Mouse (Mus musculus) intestine, postnatal 0 days (tissue): ENCODE measurements around the gene Gm45618. TPM values are rescaled to one million over a fixed set of nuclear protein-coding genes. Genes with fewer than 3 reads are reported as not detected.

Experiments used
- ATAC-seq: fragments of 200-750 bp; cut with Nextera tagmentation; 2 replicates; pipeline ENCODE4 v1.8.0; 2017; ENCODE audit warnings: mild to moderate bottlenecking, moderate TSS enrichment, moderate library complexity
- H3K27ac ChIP-seq: fragments of 300-500 bp; sonication (generic); 2 replicates; pipeline ENCODE4 v1.5.1; 2014; ENCODE audit warnings: mild to moderate bottlenecking, low read depth, low read length, moderate library complexity
- H3K27me3 ChIP-seq: fragments of 300-500 bp; sonication (generic); replicated peaks from 2 replicates; pipeline ENCODE4 v1.6.1; 2014; ENCODE audit warnings: low read length, mixed read lengths; ENCODE audit not compliant: control insufficient read depth, insufficient read depth
- H3K36me3 ChIP-seq: fragments of 300-500 bp; sonication (generic); 2 replicates; pipeline ENCODE4 v1.6.1; 2014; ENCODE audit warnings: mild to moderate bottlenecking, moderate library complexity; ENCODE audit not compliant: control insufficient read depth, insufficient read depth
- H3K4me1 ChIP-seq: fragments of 300-500 bp; sonication (generic); replicated peaks from 2 replicates; pipeline ENCODE4 v1.6.1; 2014; ENCODE audit warnings: antibody characterized with exemption, low read length, mixed read lengths; ENCODE audit not compliant: control insufficient read depth, insufficient read depth
- H3K4me2 ChIP-seq: fragments of 300-500 bp; sonication (generic); replicated peaks from 2 replicates; pipeline ENCODE4 v1.6.1; 2014; ENCODE audit warnings: low read depth, mild to moderate bottlenecking, moderate library complexity
- H3K4me3 ChIP-seq: fragments of 300-500 bp; sonication (generic); 2 replicates; pipeline ENCODE4 v1.5.1; 2014; ENCODE audit warnings: low read depth, low read length
- H3K9ac ChIP-seq: fragments of 300-500 bp; sonication (generic); 2 replicates; pipeline ENCODE4 v1.6.1; 2014; ENCODE audit warnings: mild to moderate bottlenecking, low read depth, low read length
- H3K9me3 ChIP-seq: fragments of 300-500 bp; sonication (generic); 2 replicates; pipeline ENCODE4 v1.6.1; 2016; ENCODE audit warnings: mixed run types; ENCODE audit not compliant: control insufficient read depth
- CTCF ChIP-seq: sonication (generic); IDR thresholded peaks from 2 replicates; pipeline ENCODE4 v1.5.1; 2016; ENCODE audit warnings: low read depth, mild to moderate bottlenecking, control low read depth, antibody characterized with exemption, moderate library complexity
- WGBS: fragments of 180-500 bp; shearing (Covaris S2); extraction: QIAGEN DNeasy Blood & Tissue Kit; methylation state at CpG from one replicate; pipeline ENCODE4 v1.1.7; 2014; 5-methylcytosine and 5-hydroxymethylcytosine counted together
- polyA plus RNA-seq: library from polyadenylated mRNA; unstranded; fragments of >200 nt; fragmentation: Nextera tagmentation; extraction: Ambion mirVana; gene quantifications from 2 replicates; pipeline ENCODE4 v1.2.1, GENCODE M21; 2015

The Gm45618 gene
- polyA plus RNA-seq, 1 experiment from 2014 or later, result not detected

DNA sequence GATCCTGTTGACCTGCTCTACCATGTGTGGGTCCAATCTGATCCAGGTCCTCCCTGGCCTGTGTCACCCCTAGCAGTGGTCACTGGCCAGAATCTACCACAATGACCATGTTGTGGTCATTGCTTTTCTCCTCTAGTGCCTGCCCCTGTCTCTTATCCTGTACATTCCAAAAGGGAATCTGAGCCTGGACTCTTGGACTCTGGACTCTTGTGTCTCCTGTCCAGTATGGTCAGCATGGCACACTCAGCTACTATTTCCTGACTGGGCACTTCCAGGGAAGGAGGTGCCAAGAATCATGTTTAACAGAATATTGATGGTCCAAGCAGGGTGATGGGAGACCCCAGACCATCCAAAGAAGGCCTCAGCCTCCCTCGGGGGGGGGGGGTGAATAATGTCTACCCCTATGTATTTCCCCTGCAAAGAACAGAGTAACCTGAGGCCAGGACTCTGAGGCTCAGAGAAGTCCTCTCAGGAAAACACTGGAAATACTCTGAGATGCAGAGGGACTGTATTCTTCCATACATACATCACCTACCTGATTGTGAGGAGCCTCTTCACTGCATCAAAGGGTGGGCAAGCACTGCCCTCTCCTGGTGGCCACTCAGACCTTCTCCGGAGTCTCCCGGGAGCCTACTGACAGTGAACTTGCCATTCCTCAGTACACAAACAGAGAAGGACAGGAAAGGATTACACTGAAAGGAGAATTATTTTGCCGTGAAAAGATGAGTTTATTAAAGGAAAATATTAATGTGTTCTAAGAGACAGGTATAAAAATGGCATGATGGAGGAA lies 13.9 kb upstream of the Gm45618 start:
- Histone ChIP-seq H3K36me3 (no peaks in the 10 kb centered on the region), H3K27me3 (no peaks in the 10 kb centered on the region), H3K9me3 (no peaks in the 10 kb centered on the region), H3K27ac (no peak overlapping the region), H3K4me2 (no peak overlapping the region), H3K4me3 (no peak overlapping the region), H3K9ac (no peak overlapping the region), H3K4me1 (no peaks in the 10 kb centered on the region)
- 50% methylated on average over 4 of the region's 4 CpGs for WGBS
- TF ChIP-seq CTCF, result peak; percentile 63
- ATAC-seq, result peak; percentile 13; the same call in 1 of the 2 replicates

DNA sequence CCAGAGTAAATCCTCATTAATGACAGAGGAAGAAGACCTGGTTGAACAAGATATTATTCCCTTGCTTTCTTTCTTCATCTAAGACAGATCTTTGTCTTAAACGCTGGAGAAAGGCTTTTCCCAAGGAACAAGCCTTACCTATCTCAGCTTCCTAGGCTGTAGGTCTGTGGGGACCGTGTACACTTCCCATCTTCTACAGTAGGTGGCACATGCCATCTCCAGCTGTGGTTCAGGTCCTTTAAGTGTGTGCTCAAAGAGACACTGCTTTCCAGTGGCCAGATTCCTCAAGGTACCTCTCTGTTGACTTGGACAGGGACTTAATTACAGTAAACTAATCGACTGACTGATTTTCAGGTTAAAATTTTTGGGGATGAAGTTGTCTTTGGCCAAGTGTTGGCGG lies 8.3 kb upstream of the Gm45618 start:
- H3K4me3 ChIP-seq, result no peak overlapping the region
- no peak overlapping the region for H3K27ac ChIP-seq
- WGBS, result 61% methylated on average over 4 of the region's 4 CpGs
- ATAC-seq, result no peak
- H3K4me2 ChIP-seq, result no peak overlapping the region
- no peaks in the 10 kb centered on the region for H3K27me3 ChIP-seq
- no peaks in the 10 kb centered on the region for H3K36me3 ChIP-seq
- H3K9ac ChIP-seq, result no peak overlapping the region
- H3K9me3 ChIP-seq, result no peaks in the 10 kb centered on the region
- peak; percentile 61 for TF ChIP-seq CTCF
- no peaks in the 10 kb centered on the region for H3K4me1 ChIP-seq

DNA sequence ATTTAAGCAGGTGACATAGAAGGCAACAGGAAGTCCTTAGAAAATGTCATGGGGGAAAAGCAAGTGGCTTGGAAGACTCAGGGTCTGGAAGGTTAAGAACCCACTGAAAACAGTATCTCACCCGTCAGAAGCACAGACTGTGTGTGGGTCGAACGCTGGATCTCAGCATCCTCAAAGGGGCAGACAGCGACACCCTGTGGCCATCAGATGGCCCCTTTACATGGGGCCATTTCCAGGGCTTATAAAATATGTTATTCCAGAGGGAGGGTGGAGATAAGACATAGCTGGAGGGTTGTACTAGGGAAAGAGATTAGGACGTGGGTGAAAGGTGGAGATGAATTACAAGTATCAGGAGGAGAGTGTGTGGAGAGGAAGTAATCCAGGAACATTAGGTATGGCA lies 897 bp downstream of the Gm45618 start:
- Histone ChIP-seq H3K9me3 (no peaks in the 10 kb centered on the region), H3K4me1 (no peaks in the 10 kb centered on the region), H3K4me3 (no peak overlapping the region), H3K27ac (no peak overlapping the region), H3K4me2 (no peak overlapping the region), H3K27me3 (no peaks in the 10 kb centered on the region), H3K36me3 (no peaks in the 10 kb centered on the region), H3K9ac (no peak overlapping the region)
- WGBS, result 17% methylated on average over 5 of the region's 5 CpGs
- peak; percentile 70 for TF ChIP-seq CTCF
- ATAC-seq, result peak; percentile 53; the same call in 1 of the 2 replicates

GRCm38 (mm10) chr7:142104747-142105146 lies 15.8 kb downstream of the Gm45618 start:
- WGBS, result 46% methylated on average over 5 of the region's 5 CpGs

GRCm38 (mm10) chr7:142097776-142098175 lies 22.8 kb downstream of the Gm45618 start:
- 0 out of 2 replicates have a peak, but pooled peaks cover 2% of the 10 kb centered on the region for H3K4me1 ChIP-seq
- H3K4me3 ChIP-seq, result no peak overlapping the region
- H3K27me3 ChIP-seq, result peaks cover 23% of the 10 kb centered on the region; the same call in 1 of the 2 replicates
- no peak overlapping the region for H3K4me2 ChIP-seq
- H3K9me3 ChIP-seq, result no peaks in the 10 kb centered on the region
- H3K36me3 ChIP-seq, result no peaks in the 10 kb centered on the region
- peak; percentile 48 for ATAC-seq
- WGBS, result 10% methylated on average over 9 of the region's 9 CpGs
- H3K9ac ChIP-seq, result no peak overlapping the region
- TF ChIP-seq CTCF, result peak; percentile 98
- H3K27ac ChIP-seq, result no peak overlapping the region

More at GRCm38 (mm10) chr7:142104747-142105146, 15.8 kb downstream of the Gm45618 start:
- TF ChIP-seq CTCF, result no peak
- no peak overlapping the region for H3K4me3 ChIP-seq
- no peaks in the 10 kb centered on the region for H3K9me3 ChIP-seq
- ATAC-seq, result no peak
- H3K36me3 ChIP-seq, result no peaks in the 10 kb centered on the region
- no peak overlapping the region for H3K4me2 ChIP-seq
- H3K9ac ChIP-seq, result no peak overlapping the region
- H3K27me3 ChIP-seq, result no peaks in the 10 kb centered on the region
- no peak overlapping the region for H3K27ac ChIP-seq
- no peaks in the 10 kb centered on the region for H3K4me1 ChIP-seq

DNA sequence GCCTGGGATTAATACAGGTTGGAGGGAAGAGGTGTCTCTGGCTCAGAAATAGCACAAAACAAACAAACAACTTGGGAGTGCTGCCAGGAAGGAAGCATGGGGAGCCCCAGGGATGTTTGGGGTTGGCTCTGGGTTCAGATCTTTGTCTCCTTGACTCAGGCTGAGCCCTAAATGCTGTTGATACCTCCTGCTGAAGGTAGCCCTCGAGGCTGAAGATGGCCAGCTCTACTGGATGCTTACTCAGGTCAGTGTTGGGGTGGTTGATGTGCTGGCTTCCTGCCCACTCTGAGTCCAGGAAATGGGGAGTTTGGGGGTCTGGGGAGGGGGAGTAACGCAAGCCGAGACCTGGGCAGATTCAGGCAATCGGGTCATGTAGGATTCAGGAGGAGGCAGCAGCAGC lies 23.8 kb downstream of the Gm45618 start:
- H3K27ac ChIP-seq, result no peak overlapping the region
- H3K4me1 ChIP-seq, result 0 out of 2 replicates have a peak, but pooled peaks cover 2% of the 10 kb centered on the region
- no peaks in the 10 kb centered on the region for H3K9me3 ChIP-seq
- H3K4me2 ChIP-seq, result no peak overlapping the region
- ATAC-seq, result no peak
- peaks cover 23% of the 10 kb centered on the region; the same call in 1 of the 2 replicates for H3K27me3 ChIP-seq
- H3K36me3 ChIP-seq, result no peaks in the 10 kb centered on the region
- 77% methylated on average over 4 of the region's 4 CpGs for WGBS
- no peak for TF ChIP-seq CTCF
- H3K9ac ChIP-seq, result no peak overlapping the region
- H3K4me3 ChIP-seq, result no peak overlapping the region
